Mouse (Mus musculus) liver, embryonic 14.5 days (tissue): ENCODE measurements around the gene Bdp1. TPM values are rescaled to one million over a fixed set of nuclear protein-coding genes. Genes with fewer than 3 reads are reported as not detected.

Experiments
- ATAC-seq: fragments of 200-750 bp; cut with Nextera tagmentation; 2 replicates; pipeline ENCODE4 v1.8.0; 2017; ENCODE audit warnings: moderate number of reproducible peaks, mild to moderate bottlenecking, moderate library complexity; ENCODE audit not compliant: insufficient read depth
- DNase-seq, 3 experiments: peaks; one replicate each; pipeline ENCODE4 v3.0.0-alpha.2; 2012 to 2013; ENCODE audit warnings: low read depth in 3 of 3, low spot score in 3 of 3
- H3K27ac ChIP-seq: fragments of 300-500 bp; sonication (generic); 2 replicates; pipeline ENCODE4 v1.5.1; 2014; ENCODE audit warnings: moderate library complexity, mild to moderate bottlenecking, control low read depth, inconsistent platforms
- H3K27me3 ChIP-seq: fragments of 300-500 bp; sonication (generic); 2 replicates; pipeline ENCODE4 v1.6.1; 2014; ENCODE audit warnings: mild to moderate bottlenecking, low read length, moderate library complexity; ENCODE audit not compliant: control insufficient read depth, insufficient read depth
- H3K36me3 ChIP-seq: fragments of 300-500 bp; sonication (generic); replicated peaks from 2 replicates; pipeline ENCODE4 v1.6.1; 2014; ENCODE audit warnings: low read depth; ENCODE audit not compliant: control insufficient read depth, insufficient read depth
- H3K4me1 ChIP-seq, 2 experiments: fragments of 200-500 bp in 1 of 2; fragments of 300-500 bp in 1 of 2; sonication (generic) in 1 of 2; replicated peaks; 2 replicates each; pipeline ENCODE4 v1.6.1; 2012 to 2014; ENCODE audit warnings: antibody characterized with exemption in 1 of 2, inconsistent platforms in 1 of 2, low read length in 1 of 2; ENCODE audit not compliant: control insufficient read depth in 2 of 2, insufficient read depth in 2 of 2
- H3K4me2 ChIP-seq: fragments of 300-500 bp; sonication (generic); 2 replicates; pipeline ENCODE4 v1.6.1; 2014; ENCODE audit warnings: low read depth, mild to moderate bottlenecking, control low read depth, moderate library complexity
- H3K4me3 ChIP-seq, 2 experiments: fragments of 200-500 bp in 1 of 2; fragments of 300-500 bp in 1 of 2; sonication (generic) in 1 of 2; 2 replicates each; pipeline ENCODE4 v1.5.1; 2012 to 2014; ENCODE audit warnings: low read depth in 2 of 2, low read length in 2 of 2, mild to moderate bottlenecking in 2 of 2, control low read depth in 1 of 2, inconsistent platforms in 1 of 2, moderate library complexity in 1 of 2; ENCODE audit not compliant: insufficient read depth in 1 of 2
- H3K9ac ChIP-seq: fragments of 300-500 bp; sonication (generic); replicated peaks from 2 replicates; pipeline ENCODE4 v1.6.1; 2014; ENCODE audit warnings: mild to moderate bottlenecking, control low read depth, moderate library complexity
- H3K9me3 ChIP-seq: fragments of 300-500 bp; sonication (generic); 2 replicates; pipeline ENCODE4 v1.6.1; 2016; ENCODE audit warnings: low read length, mixed read lengths; ENCODE audit not compliant: control insufficient read depth
- CTCF ChIP-seq: IDR thresholded peaks from 2 replicates; pipeline ENCODE4 v1.5.1; 2016; ENCODE audit warnings: antibody characterized with exemption, low read depth, control low read depth
- EP300 ChIP-seq: IDR thresholded peaks from 2 replicates; pipeline ENCODE4 v1.6.1; 2016; ENCODE audit warnings: antibody characterized with exemption, low read depth
- WGBS: fragments of 180-500 bp; shearing (Covaris S2); extraction: QIAGEN DNeasy Blood & Tissue Kit; methylation state at CpG from one replicate; pipeline ENCODE4 v1.1.7; 2014; ENCODE audit not compliant: insufficient replicate concordance; 5-methylcytosine and 5-hydroxymethylcytosine counted together
- polyA plus RNA-seq, 2 experiments: library from polyadenylated mRNA; depleted of rRNA in 1 of 2; stranded (reverse) in 1 of 2; unstranded in 1 of 2; fragments of >200 nt; fragmentation: Nextera tagmentation in 1 of 2; extraction: Ambion mirVana in 1 of 2; gene quantifications; 2 replicates each; pipeline versions ENCODE4 v1.2.1 to v1.2.3; 2012 to 2014

Gene Bdp1
- polyA plus RNA-seq, 2 experiments: 5.4 to 7.8 TPM

GRCm38 (mm10) chr13:100001790-100002196 is 102.1 kb downstream of the Bdp1 start:
- Histone ChIP-seq H3K9me3 (no peaks in the 10 kb centered on the region), H3K4me3 (no peak overlapping the region), H3K36me3 (no peaks in the 10 kb centered on the region), H3K4me2 (no peak overlapping the region), H3K4me1 (no peaks in the 10 kb centered on the region), H3K27ac (no peak overlapping the region), H3K27me3 (no peaks in the 10 kb centered on the region), H3K9ac (no peak overlapping the region)
- DNase-seq (peak; percentile 26 to 42 (median 39)), ATAC-seq (peak; percentile 35; the same call in 1 of the 2 replicates)
- TF ChIP-seq EP300 (no peak), CTCF (peak; percentile 90)
- WGBS: 33% methylated on average over 5 of the region's 5 CpGs

GRCm38 (mm10) chr13:99999078-99999477 is 104.8 kb downstream of the Bdp1 start:
- 70% methylated on average over 3 of the region's 3 CpGs for WGBS
- Histone ChIP-seq H3K4me2 (no peak overlapping the region), H3K4me1 (no peaks in the 10 kb centered on the region), H3K27ac (no peak overlapping the region), H3K4me3 (no peak overlapping the region), H3K27me3 (no peaks in the 10 kb centered on the region), H3K9ac (no peak overlapping the region), H3K9me3 (no peaks in the 10 kb centered on the region), H3K36me3 (no peaks in the 10 kb centered on the region)
- no peak for ATAC-seq
- TF ChIP-seq EP300 (no peak), CTCF (no peak)
- no peak for DNase-seq

- TF ChIP-seq CTCF (no peak; the same call in 1 of the 2 replicates), EP300 (no peak)
- no peak overlapping the region for H3K4me3 ChIP-seq
These were observed 105.8 kb downstream of the Bdp1 start for GRCm38 (mm10) chr13:99998099-99998498.

GRCm38 (mm10) chr13:99989592-99989991 is 114.3 kb downstream of the Bdp1 start:
- H3K27me3 ChIP-seq: no peaks in the 10 kb centered on the region
- H3K4me1 ChIP-seq: no peaks in the 10 kb centered on the region
- H3K4me3 ChIP-seq: no peak overlapping the region
- WGBS: 76% methylated on average over 4 of the region's 4 CpGs
- no peaks in the 10 kb centered on the region for H3K9me3 ChIP-seq
- no peak for TF ChIP-seq CTCF
- TF ChIP-seq EP300: no peak
- H3K4me2 ChIP-seq: no peak overlapping the region
- no peak overlapping the region for H3K27ac ChIP-seq
- no peak for DNase-seq
- no peak for ATAC-seq
- no peaks in the 10 kb centered on the region for H3K36me3 ChIP-seq
- H3K9ac ChIP-seq: no peak overlapping the region

More at GRCm38 (mm10) chr13:99998099-99998498, 105.8 kb downstream of the Bdp1 start:
- H3K9ac ChIP-seq: no peak overlapping the region
- 58% methylated on average over 3 of the region's 3 CpGs for WGBS
- DNase-seq: no peak
- H3K36me3 ChIP-seq: no peaks in the 10 kb centered on the region
- no peak overlapping the region for H3K27ac ChIP-seq
- no peaks in the 10 kb centered on the region for H3K27me3 ChIP-seq
- no peaks in the 10 kb centered on the region for H3K9me3 ChIP-seq
- H3K4me2 ChIP-seq: no peak overlapping the region
- ATAC-seq: no peak
- no peaks in the 10 kb centered on the region for H3K4me1 ChIP-seq

- H3K4me1 ChIP-seq: no peaks in the 10 kb centered on the region
- no peaks in the 10 kb centered on the region for H3K27me3 ChIP-seq
- TF ChIP-seq CTCF: no peak
- TF ChIP-seq EP300: no peak
- WGBS: 89% methylated on average over 1 of the region's 1 CpGs
- DNase-seq (no peak), ATAC-seq (no peak)
- H3K9me3 ChIP-seq: no peaks in the 10 kb centered on the region
- H3K36me3 ChIP-seq: no peaks in the 10 kb centered on the region
- H3K4me2 ChIP-seq: no peak overlapping the region
- no peak overlapping the region for H3K9ac ChIP-seq
- H3K27ac ChIP-seq: no peak overlapping the region
- no peak overlapping the region for H3K4me3 ChIP-seq
These were observed 120.5 kb downstream of the Bdp1 start for GRCm38 (mm10) chr13:99983320-99983719.
